25 mouse cellular contexts compared by ENCODE assay signal in genomic region chr15:24778234-24778633, GRCm38 (mm10).
A peak's percentile ranks its signal among the peaks of the same experiment; 100 is the strongest.
DNase-seq lines count a peak whose midpoint lies in the region; ATAC-seq lines count a peak whose summit lies in the region.
"Had no signal": no experiment of that assay in that cellular context is flagged by ENCODE, and none has a peak within 500 bp of the region (broad histone marks: within the 10 kb centered on the region; RNA-seq: fewer than 3 reads in every experiment).

No protein-coding gene starts in this region.

- WGBS in forebrain, embryonic 14.5 days = 85% methylated on average over 1 of the region's 1 CpGs
- WGBS in forebrain, embryonic 15.5 days = 80% methylated on average over 1 of the region's 1 CpGs

- no peak overlapping the region for H3K4me3 ChIP-seq in forebrain, embryonic 14.5 days (ENCODE audit: low read depth, low read length)
- no peak overlapping the region for H3K4me3 ChIP-seq in forebrain, embryonic 15.5 days
- H3K4me3 ChIP-seq: embryonic facial prominence, embryonic 15.5 days; erythroblast, embryonic 14.5 days; forebrain, embryonic 10.5 days; heart, embryonic 15.5 days; hindbrain, embryonic 13.5 days had no signal

- intact Hi-C loops in left cerebral cortex, postnatal 14 days (cut with DNase I) = no loop called here
- intact Hi-C loops in left cerebral cortex, postnatal 4 days (cut with DNase I) = no loop called here

- ATAC-seq in forebrain, embryonic 14.5 days = no peak
- ATAC-seq in forebrain, embryonic 15.5 days (replicated peaks) = no peak
- ATAC-seq: CD4-positive, CD25-positive, alpha-beta regulatory T cell, adult 4 months; hindbrain, postnatal 0 days had no signal

- no peak overlapping the region for H3K4me2 ChIP-seq in forebrain, embryonic 14.5 days (ENCODE audit: low read length)
- no peak overlapping the region for H3K4me2 ChIP-seq in forebrain, embryonic 15.5 days (replicated peaks)
- H3K4me2 ChIP-seq: embryonic facial prominence, embryonic 15.5 days; heart, embryonic 11.5 days; heart, embryonic 15.5 days; hindbrain, embryonic 13.5 days had no signal

- no peak overlapping the region for H3K9ac ChIP-seq in forebrain, embryonic 14.5 days (ENCODE audit: low read length)
- no peak overlapping the region for H3K9ac ChIP-seq in forebrain, embryonic 15.5 days (replicated peaks)
- H3K9ac ChIP-seq: embryonic facial prominence, embryonic 15.5 days; heart, embryonic 15.5 days; hindbrain, embryonic 13.5 days had no signal

- no peaks in the 10 kb centered on the region for H3K9me3 ChIP-seq in forebrain, embryonic 14.5 days (replicated peaks; ENCODE audit: control insufficient read depth, low read length)
- H3K9me3 ChIP-seq in forebrain, embryonic 15.5 days = no peaks in the 10 kb centered on the region
- H3K9me3 ChIP-seq: embryonic facial prominence, embryonic 15.5 days; forebrain, embryonic 10.5 days; G1E; heart, embryonic 15.5 days; hindbrain, embryonic 13.5 days had no signal

- H3K36me3 ChIP-seq in forebrain, embryonic 14.5 days (ENCODE audit: control insufficient read depth, insufficient read depth, low read length) = no peaks in the 10 kb centered on the region
- no peaks in the 10 kb centered on the region for H3K36me3 ChIP-seq in forebrain, embryonic 15.5 days
- H3K36me3 ChIP-seq: embryonic facial prominence, embryonic 15.5 days; forebrain, embryonic 10.5 days; G1E; heart, embryonic 15.5 days; hindbrain, embryonic 13.5 days had no signal

- H3K4me1 ChIP-seq in forebrain, embryonic 14.5 days (ENCODE audit: control insufficient read depth, insufficient read depth, low read length) = no peaks in the 10 kb centered on the region
- no peaks in the 10 kb centered on the region for H3K4me1 ChIP-seq in forebrain, embryonic 15.5 days
- H3K4me1 ChIP-seq: embryonic facial prominence, embryonic 15.5 days; forebrain, embryonic 10.5 days; heart, embryonic 15.5 days; hindbrain, embryonic 13.5 days had no signal

- H3K27me3 ChIP-seq in forebrain, embryonic 14.5 days (replicated peaks; ENCODE audit: control insufficient read depth, insufficient read depth, low read length) = no peaks in the 10 kb centered on the region
- no peaks in the 10 kb centered on the region for H3K27me3 ChIP-seq in forebrain, embryonic 15.5 days
- H3K27me3 ChIP-seq: embryonic facial prominence, embryonic 15.5 days; heart, embryonic 15.5 days; hindbrain, embryonic 13.5 days had no signal

- DNase-seq in forebrain, embryonic 14.5 days (ENCODE audit: low spot score) = peak; percentile 4
- peak; percentile 4 to 43 for DNase-seq in left cerebral cortex, postnatal 14 days (ENCODE audit: low spot score in 2 of 2)
- no peak for DNase-seq in left cerebral cortex, postnatal 4 days
- peak; percentile 59 for DNase-seq in brain, adult 2 months (ENCODE audit: low read depth, low spot score)
- DNase-seq in telencephalon, adult 2 months (ENCODE audit: low read depth, low spot score) = peak; percentile 72
- no peak for DNase-seq in yolk sac, embryonic 10.5 days (ENCODE audit: low spot score)
- DNase-seq: adrenal gland, adult 8-10 months; adrenal gland, postnatal 36 days; B cell, adult 2 months; cerebellum, adult 2 months; cerebellum, postnatal 10 days; embryo, embryonic 11 days; gastrocnemius, postnatal 10 days; heart, adult 18-20 months; heart, postnatal 14 days had no signal

- H3K27ac ChIP-seq in forebrain, embryonic 14.5 days (ENCODE audit: low read depth, low read length) = no peak overlapping the region
- H3K27ac ChIP-seq in forebrain, embryonic 15.5 days (replicated peaks) = no peak overlapping the region
- H3K27ac ChIP-seq: embryonic facial prominence, embryonic 15.5 days; forebrain, embryonic 10.5 days; heart, embryonic 15.5 days; hindbrain, embryonic 13.5 days; hindbrain, postnatal 0 days had no signal

Comparison
In these comparisons a context has a peak if more than half of its experiments do, and no peak if none do; other contexts are left out.
1. DNase-seq: peak in forebrain, embryonic 14.5 days (single experiment), left cerebral cortex, postnatal 14 days (2 of 2), brain, adult 2 months (single experiment) and telencephalon, adult 2 months (single experiment); none in left cerebral cortex, postnatal 4 days (single experiment) and yolk sac, embryonic 10.5 days (single experiment).